Mouse (Mus musculus): ENCODE data around the gene Alg13.

Alg13 gene

GRCm38 (mm10) chrX:144317548-144318163 lies at the start of gene Alg13:
TSS of gene Alg13 (plus strand) at chrX:144317804.
- DNase-seq, result peak; percentile 84

DNA sequence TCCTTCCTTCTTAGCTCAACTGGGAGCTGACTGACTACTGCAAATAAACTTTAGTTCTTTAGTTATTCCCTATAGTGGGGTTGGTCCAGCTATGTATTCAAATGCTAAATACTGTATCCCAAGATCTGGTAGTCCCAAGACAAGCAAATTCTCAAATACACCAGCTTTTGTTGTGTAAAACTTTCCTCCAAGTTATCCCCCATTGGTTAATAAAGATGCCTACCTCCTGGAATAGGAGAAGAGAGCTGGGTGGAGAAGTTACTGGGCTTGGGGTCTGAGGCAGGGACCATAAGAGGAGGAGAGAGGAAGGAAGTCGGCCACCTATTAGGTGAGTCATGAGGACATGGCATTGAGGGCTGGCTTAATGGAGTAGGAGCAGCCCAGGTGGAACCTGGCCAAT lies 49.0 kb upstream of the Alg13 start:
- no peak for DNase-seq

GRCm38 (mm10) chrX:144301476-144301875 lies 16.1 kb upstream of the Alg13 start:
- no peak for DNase-seq

- no peak for DNase-seq
Measured at GRCm38 (mm10) chrX:144305659-144306058, 11.9 kb upstream of the Alg13 start.

- DNase-seq, result no peak
Measured at GRCm38 (mm10) chrX:144314041-144314440, 3.6 kb upstream of the Alg13 start.

DNA sequence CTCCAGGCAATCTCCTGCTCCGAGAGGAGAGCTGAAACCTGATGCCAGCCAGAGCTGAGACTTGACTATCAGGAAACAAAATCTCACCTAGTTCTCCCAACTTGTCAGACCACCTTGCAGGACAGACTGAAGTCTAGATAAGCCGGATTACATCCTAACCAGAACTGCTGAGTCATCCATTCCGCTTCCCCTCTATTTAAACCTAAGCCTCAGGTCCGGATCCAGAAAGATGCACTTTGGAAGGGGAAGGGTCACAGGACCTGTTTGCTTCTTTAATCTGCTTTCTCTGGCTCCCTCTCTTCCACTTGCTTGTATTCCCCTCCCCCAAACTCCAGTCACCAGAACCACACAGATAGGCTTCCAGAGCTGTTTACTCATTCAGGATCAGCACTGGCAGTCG lies 2.6 kb upstream of the Alg13 start:
- no peak for DNase-seq

DNA sequence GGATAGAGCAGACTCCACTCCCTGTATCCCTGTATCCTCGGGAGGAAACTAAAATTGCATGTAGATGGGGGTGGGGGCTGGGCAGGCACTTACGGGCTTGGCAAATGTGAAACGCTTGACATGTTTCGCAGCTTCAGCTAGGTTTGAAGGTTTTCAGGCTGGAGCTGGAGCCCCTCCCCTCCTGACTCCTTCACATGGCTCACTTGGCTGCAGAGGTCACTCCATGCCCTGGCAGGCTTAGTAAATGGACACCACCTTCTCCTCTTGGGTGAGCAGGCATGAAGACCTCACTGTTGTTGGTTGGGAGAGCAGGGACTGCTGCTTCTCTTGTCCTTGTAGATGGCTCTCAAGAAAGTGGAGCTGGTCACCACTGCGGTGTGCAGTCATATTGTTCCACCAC lies 1.6 kb upstream of the Alg13 start:
- DNase-seq, result no peak

DNA sequence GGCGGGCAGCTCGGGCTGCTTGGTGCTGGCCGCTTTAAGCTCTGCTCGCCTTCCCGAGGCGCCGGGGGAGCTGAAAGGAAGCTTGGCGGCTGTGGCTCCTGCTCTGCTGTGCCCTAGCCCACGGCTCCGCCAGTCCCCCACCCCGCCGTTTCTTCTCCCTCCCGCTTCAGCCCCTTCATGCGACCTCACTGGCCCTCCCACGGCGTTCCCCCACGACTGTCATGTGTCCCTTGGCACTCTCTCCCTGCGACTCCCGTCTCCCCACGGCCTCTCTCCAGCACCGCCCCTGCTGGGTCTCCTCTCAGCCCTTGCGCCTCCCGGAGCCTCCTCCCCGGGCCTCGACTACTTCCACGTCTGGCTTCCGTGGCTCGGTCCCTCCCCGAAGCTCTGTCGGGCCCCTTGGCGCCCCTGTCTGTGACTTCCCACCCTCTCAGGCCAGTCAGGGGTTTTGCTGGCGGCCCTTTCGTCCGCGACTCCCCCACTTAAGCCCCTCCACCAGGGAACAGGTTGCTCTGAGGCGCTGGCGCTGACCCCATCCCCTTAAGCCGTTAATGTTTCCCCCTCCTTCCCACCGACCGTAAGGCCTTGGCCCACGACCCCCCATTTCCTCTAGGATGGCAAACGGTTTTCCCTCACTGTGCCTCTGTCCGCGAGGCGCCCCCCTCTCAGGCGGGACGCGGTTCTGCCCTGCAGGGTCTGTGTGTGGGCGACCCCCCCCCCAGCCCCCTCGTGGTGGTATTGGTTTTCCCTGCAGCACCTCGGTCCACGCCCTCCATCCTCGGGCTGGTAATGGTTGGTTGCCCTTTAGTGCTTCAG lies 768 bp downstream of the Alg13 start:
- peak; percentile 22 to 35 for DNase-seq

- no peak for DNase-seq
Measured at GRCm38 (mm10) chrX:144319366-144319765, 1.8 kb downstream of the Alg13 start.

- no peak for DNase-seq
Measured at GRCm38 (mm10) chrX:144325375-144325774, 7.8 kb downstream of the Alg13 start.

- no peak for DNase-seq
Measured at GRCm38 (mm10) chrX:144335332-144336015, 17.9 kb downstream of the Alg13 start.

- DNase-seq, result no peak
Measured at GRCm38 (mm10) chrX:144337938-144338337, 20.3 kb downstream of the Alg13 start.

DNA sequence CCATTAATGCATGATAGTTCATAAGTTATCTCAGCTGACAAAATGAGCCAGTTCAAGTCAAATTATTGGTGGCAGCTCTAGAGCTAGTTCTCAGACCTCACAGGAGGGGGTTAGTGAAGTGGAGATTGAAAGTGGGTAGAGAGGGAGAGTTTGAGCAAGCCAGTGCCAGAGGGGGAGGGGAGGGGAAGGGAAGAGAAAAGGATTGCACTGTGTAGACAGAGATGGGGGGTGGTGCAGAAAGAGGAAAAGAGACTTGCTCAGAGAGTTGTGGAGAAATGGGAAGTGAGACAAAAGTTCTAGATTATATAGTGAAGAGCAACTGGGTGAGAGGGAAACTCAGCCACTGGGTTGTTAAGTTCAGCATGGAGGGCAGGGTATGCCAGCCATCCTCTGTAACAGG lies 20.8 kb downstream of the Alg13 start:
- DNase-seq, result no peak

DNA sequence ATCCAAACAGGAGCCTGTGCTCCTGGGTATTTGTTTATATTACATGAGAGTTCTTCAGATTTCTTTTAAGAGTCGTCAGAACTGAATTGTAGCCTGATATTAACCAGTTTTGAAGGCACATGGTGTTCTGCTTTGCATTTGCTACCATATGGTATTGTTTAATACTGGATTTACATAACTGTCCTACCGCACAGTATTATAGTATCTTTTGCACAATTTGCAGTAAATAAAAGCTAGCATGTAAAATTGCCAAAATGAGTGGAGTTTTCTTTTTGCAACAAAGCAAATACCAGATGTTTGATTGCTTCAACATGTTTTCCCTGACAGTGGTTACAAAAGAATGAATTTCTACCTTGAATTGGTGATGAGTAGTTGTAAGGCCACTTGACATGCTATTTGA lies 56.6 kb downstream of the Alg13 start:
- no peak for DNase-seq

DNA sequence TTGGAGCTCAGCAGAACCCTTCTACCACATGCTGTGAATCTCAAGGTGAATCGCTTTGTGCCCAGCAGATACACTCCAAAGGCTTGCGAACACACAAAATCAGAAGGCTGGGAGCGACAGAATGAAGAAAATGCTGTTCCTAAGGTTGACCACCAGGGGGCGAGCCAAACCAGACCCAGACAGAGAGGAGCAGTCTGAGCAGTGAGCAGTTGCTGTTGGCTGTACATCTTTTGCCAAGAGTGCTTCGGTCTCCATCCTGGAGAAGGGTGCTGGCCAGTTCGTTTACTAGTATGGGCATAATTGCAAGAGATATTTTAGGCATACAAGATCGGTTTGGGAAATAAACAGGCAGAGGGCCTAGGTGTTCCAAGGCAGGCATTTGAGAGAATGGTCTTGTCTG lies 85.9 kb downstream of the Alg13 start:
- peak; percentile 32 to 45 for DNase-seq

DNA sequence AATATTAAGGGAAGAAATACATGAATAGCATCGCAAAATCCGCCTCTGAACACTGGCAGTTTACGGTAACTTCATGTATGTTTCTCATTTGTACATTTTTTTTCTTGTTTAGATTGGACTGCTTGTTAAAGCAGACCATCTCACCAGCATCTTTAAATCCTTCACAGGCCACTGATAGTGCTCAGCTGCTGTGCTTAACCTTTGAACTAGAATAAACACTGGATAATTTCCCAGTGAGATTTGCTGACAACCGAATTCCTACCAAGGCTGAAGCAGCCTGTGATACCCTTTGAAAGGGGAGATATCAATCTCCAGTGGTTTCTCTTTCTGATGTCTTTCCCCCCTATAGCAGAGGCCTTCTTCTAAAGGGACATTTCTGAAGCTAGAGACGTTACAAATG lies 90.4 kb downstream of the Alg13 start:
- no peak for DNase-seq

DNA sequence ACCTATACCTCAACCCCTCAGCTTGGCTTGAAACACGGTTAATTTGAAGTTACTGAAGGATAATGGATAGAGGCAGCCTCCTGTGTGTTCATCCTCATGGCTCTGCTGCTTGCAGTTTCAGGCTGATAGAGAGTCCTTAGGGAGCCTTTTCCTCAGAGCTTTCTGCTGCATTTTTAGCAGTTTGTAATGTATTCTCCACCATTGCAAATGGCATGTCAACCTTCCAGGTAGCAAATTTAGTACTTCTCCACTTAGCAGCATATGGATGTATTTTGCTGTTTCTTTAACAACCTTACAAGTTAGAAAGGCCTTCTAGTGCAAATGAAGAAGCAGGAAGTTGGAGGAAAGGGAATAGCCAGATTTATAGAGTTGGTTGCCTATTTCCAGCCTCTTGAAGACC lies 102.7 kb downstream of the Alg13 start:
- no peak for DNase-seq

DNA sequence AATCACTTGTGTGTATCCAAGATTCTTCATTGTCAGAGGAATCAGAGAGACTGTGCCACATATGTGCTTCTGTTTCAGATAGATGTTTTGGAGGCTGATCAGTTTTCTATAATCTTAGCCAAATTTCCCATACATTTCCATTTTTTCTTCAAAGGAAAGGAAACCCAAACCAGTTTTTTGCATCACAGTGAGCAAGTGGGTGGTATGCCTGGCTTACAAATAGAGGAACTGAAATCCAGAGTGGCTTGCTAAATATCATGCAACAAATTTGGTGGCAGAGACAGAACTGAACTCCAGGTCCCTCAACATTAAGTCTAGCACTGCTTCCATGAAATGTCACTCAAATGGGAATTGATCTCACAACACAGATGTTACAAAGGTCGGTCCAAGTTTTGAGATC lies 103.5 kb downstream of the Alg13 start:
- DNase-seq, result no peak

DNA sequence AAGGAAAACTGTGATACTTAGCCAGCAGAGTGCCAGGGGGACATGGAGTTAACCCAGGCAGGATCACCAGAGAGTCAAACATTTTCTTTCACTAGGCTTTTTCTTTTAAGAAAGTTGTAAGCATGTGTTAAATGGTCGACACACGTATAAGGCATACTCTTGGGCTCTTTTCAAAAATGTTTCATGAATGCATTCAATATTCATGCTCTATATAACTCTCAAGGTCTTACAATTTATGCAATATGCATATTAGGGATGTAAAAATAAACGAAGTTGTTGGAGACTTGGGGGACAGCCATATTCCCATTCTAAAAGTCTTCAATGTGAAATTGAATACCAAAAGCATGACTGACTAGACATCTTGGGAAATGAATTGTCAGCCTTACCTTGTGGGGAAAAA lies 106.2 kb downstream of the Alg13 start:
- DNase-seq, result no peak
